Mouse (Mus musculus) hindbrain, embryonic 12.5 days (tissue): ENCODE data around the gene Rpusd3. TPM values are rescaled to one million over a fixed set of nuclear protein-coding genes. Genes with fewer than 3 reads are reported as not detected.

Experiments used
- ATAC-seq: fragments of 200-750 bp; cut with Nextera tagmentation; 2 replicates; pipeline ENCODE4 v1.8.0; 2017; ENCODE audit warnings: moderate TSS enrichment; ENCODE audit not compliant: low FRiP score
- H3K27ac ChIP-seq: fragments of 300-500 bp; sonication (generic); 2 replicates; pipeline ENCODE4 v1.5.1; 2016; ENCODE audit warnings: mild to moderate bottlenecking
- H3K27me3 ChIP-seq: fragments of 300-500 bp; sonication (generic); 2 replicates; pipeline ENCODE4 v1.6.1; 2016; ENCODE audit warnings: mild to moderate bottlenecking
- H3K36me3 ChIP-seq: fragments of 300-500 bp; sonication (generic); 2 replicates; pipeline ENCODE4 v1.6.1; 2016; ENCODE audit warnings: mild to moderate bottlenecking
- H3K4me1 ChIP-seq: fragments of 300-500 bp; sonication (generic); 2 replicates; pipeline ENCODE4 v1.6.1; 2016
- H3K4me2 ChIP-seq: fragments of 300-500 bp; sonication (generic); replicated peaks from 2 replicates; pipeline ENCODE4 v1.6.1; 2016; ENCODE audit warnings: mild to moderate bottlenecking
- H3K4me3 ChIP-seq: fragments of 300-500 bp; sonication (generic); 2 replicates; pipeline ENCODE4 v1.5.1; 2016; ENCODE audit warnings: mild to moderate bottlenecking
- H3K9ac ChIP-seq: fragments of 300-500 bp; sonication (generic); 2 replicates; pipeline ENCODE4 v1.6.1; 2016; ENCODE audit warnings: mild to moderate bottlenecking, moderate library complexity
- H3K9me3 ChIP-seq: fragments of 300-500 bp; sonication (generic); replicated peaks from 2 replicates; pipeline ENCODE4 v1.6.1; 2016; ENCODE audit warnings: mild to moderate bottlenecking
- WGBS: fragments of 180-500 bp; shearing (Covaris S2); methylation state at CpG from one replicate; pipeline ENCODE4 v1.1.7; 2016; 5-methylcytosine and 5-hydroxymethylcytosine counted together
- microRNA-seq: library from miRNA; unstranded; fragments of <30 nt; microRNA quantifications from one replicate; pipeline ENCODE4, GENCODE M21; 2017
- polyA plus RNA-seq: library from polyadenylated mRNA; unstranded; fragments of >200 nt; fragmentation: Nextera tagmentation; extraction: Ambion mirVana; gene quantifications from 2 replicates; pipeline ENCODE4 v1.2.1, GENCODE M21; 2016

Rpusd3 gene
- polyA plus RNA-seq, 1 experiment from 2014 or later: 22.0 TPM

GRCm38 (mm10) chr6:113377496-113378385, 41.4 kb downstream of the Rpusd3 start, which contains the start of the genes Tada3 and Arpc4:
Tada3 (minus strand) TSS chr6:113377883.
Arpc4 (plus strand) TSS chr6:113378115.
- peaks cover 17% of the 10 kb centered on the region for H3K4me1 ChIP-seq
- H3K4me3 ChIP-seq: peak within 1 kb of the TSS; percentile 85
- WGBS: under 1% methylated on average over 61 of the region's 61 CpGs
- ATAC-seq: peak; percentile 95
- H3K27ac ChIP-seq: peak within 1 kb of the TSS; percentile 95
- H3K4me2 ChIP-seq: peak within 1 kb of the TSS; percentile 96
- H3K27me3 ChIP-seq: no peaks in the 10 kb centered on the region
- peaks cover 53% of the 10 kb centered on the region for H3K36me3 ChIP-seq
- H3K9ac ChIP-seq: peak within 1 kb of the TSS; percentile 96
- no peaks in the 10 kb centered on the region for H3K9me3 ChIP-seq

GRCm38 (mm10) chr6:113377172-113377495, 42.0 kb downstream of the Rpusd3 start:
- peaks cover 54% of the 10 kb centered on the region for H3K36me3 ChIP-seq
- H3K4me3 ChIP-seq: peak overlapping the region; percentile 85
- no peaks in the 10 kb centered on the region for H3K27me3 ChIP-seq
- H3K4me2 ChIP-seq: peak overlapping the region; percentile 96
- 12% methylated on average over 7 of the region's 7 CpGs for WGBS
- peaks cover 17% of the 10 kb centered on the region for H3K4me1 ChIP-seq
- ATAC-seq: no peak
- H3K27ac ChIP-seq: peak overlapping the region; percentile 95
- peak overlapping the region; percentile 96 for H3K9ac ChIP-seq
- no peaks in the 10 kb centered on the region for H3K9me3 ChIP-seq

- H3K9ac ChIP-seq: no peak overlapping the region
- no peak for ATAC-seq
Measured at GRCm38 (mm10) chr6:113373491-113373890, 45.6 kb downstream of the Rpusd3 start.

GRCm38 (mm10) chr6:113370194-113370929, 48.8 kb downstream of the Rpusd3 start:
- Histone ChIP-seq H3K4me2 (no peak overlapping the region), H3K4me1 (no peaks in the 10 kb centered on the region), H3K9me3 (no peaks in the 10 kb centered on the region), H3K9ac (no peak overlapping the region), H3K36me3 (peaks cover 76% of the 10 kb centered on the region), H3K27me3 (no peaks in the 10 kb centered on the region), H3K27ac (no peak overlapping the region), H3K4me3 (no peak overlapping the region)
- 93% methylated on average over 20 of the region's 20 CpGs for WGBS
- no peak for ATAC-seq

More at GRCm38 (mm10) chr6:113373491-113373890, 45.6 kb downstream of the Rpusd3 start:
- no peaks in the 10 kb centered on the region for H3K27me3 ChIP-seq
- no peak overlapping the region for H3K27ac ChIP-seq
- H3K9me3 ChIP-seq: no peaks in the 10 kb centered on the region
- H3K4me2 ChIP-seq: no peak overlapping the region
- H3K36me3 ChIP-seq: peaks cover 72% of the 10 kb centered on the region
- H3K4me3 ChIP-seq: no peak overlapping the region
- H3K4me1 ChIP-seq: peaks cover 7% of the 10 kb centered on the region
- WGBS: 86% methylated on average over 4 of the region's 4 CpGs

GRCm38 (mm10) chr6:113368577-113368976, 50.6 kb downstream of the Rpusd3 start:
- Histone ChIP-seq H3K36me3 (peaks cover 62% of the 10 kb centered on the region), H3K9me3 (no peaks in the 10 kb centered on the region), H3K27me3 (no peaks in the 10 kb centered on the region), H3K4me1 (no peaks in the 10 kb centered on the region), H3K9ac (no peak overlapping the region), H3K4me3 (no peak overlapping the region), H3K4me2 (no peak overlapping the region), H3K27ac (no peak overlapping the region)
- WGBS: 83% methylated on average over 5 of the region's 5 CpGs
- ATAC-seq: no peak

- no peak for ATAC-seq
- Histone ChIP-seq H3K4me3 (no peak overlapping the region), H3K9me3 (no peaks in the 10 kb centered on the region), H3K27ac (no peak overlapping the region), H3K27me3 (no peaks in the 10 kb centered on the region), H3K36me3 (peaks cover 58% of the 10 kb centered on the region), H3K4me2 (no peak overlapping the region), H3K9ac (no peak overlapping the region), H3K4me1 (no peaks in the 10 kb centered on the region)
- 91% methylated on average over 7 of the region's 7 CpGs for WGBS
Measured at GRCm38 (mm10) chr6:113368124-113368523, 51.0 kb downstream of the Rpusd3 start.

- H3K27ac ChIP-seq: no peak overlapping the region
Measured at GRCm38 (mm10) chr6:113367574-113367973, 51.6 kb downstream of the Rpusd3 start.

GRCm38 (mm10) chr6:113366639-113367038, 52.5 kb downstream of the Rpusd3 start:
- Histone ChIP-seq H3K9ac (no peak overlapping the region), H3K9me3 (no peaks in the 10 kb centered on the region), H3K27me3 (no peaks in the 10 kb centered on the region), H3K4me2 (no peak overlapping the region), H3K27ac (no peak overlapping the region), H3K36me3 (peaks cover 43% of the 10 kb centered on the region), H3K4me1 (no peaks in the 10 kb centered on the region), H3K4me3 (no peak overlapping the region)
- ATAC-seq: no peak
- WGBS: 90% methylated on average over 6 of the region's 6 CpGs

More at GRCm38 (mm10) chr6:113367574-113367973, 51.6 kb downstream of the Rpusd3 start:
- Histone ChIP-seq H3K27me3 (no peaks in the 10 kb centered on the region), H3K9ac (no peak overlapping the region), H3K4me3 (no peak overlapping the region), H3K4me2 (no peak overlapping the region), H3K36me3 (peaks cover 52% of the 10 kb centered on the region), H3K9me3 (no peaks in the 10 kb centered on the region), H3K4me1 (no peaks in the 10 kb centered on the region)
- no peak for ATAC-seq
- 96% methylated on average over 1 of the region's 1 CpGs for WGBS

Small RNAs within 50 kb of the gene (microRNA-seq; reads per million reads assigned to microRNA genes)
- gene Gm24387: not detected

Other genes starting within 250 kb of the Rpusd3 start
- gene Lhfpl4, start 224.0 kb downstream of the Rpusd3 start, polyA plus RNA-seq: 41.1 and 43.0 TPM in 2 replicates
- 43.3 and 43.8 TPM in 2 replicates for gene Mtmr14, start 181.5 kb downstream of the Rpusd3 start, polyA plus RNA-seq
- gene Cpne9, start 137.0 kb downstream of the Rpusd3 start, polyA plus RNA-seq: 0.39 and 0.42 TPM in 2 replicates
- 28.2 and 28.4 TPM in 2 replicates for gene Brpf1, start 112.2 kb downstream of the Rpusd3 start, polyA plus RNA-seq
- 11.1 and 12.0 TPM in 2 replicates for gene Ogg1, start 92.4 kb downstream of the Rpusd3 start, polyA plus RNA-seq
- 72.5 and 78.4 TPM in 2 replicates for gene Camk1, start 75.4 kb downstream of the Rpusd3 start, polyA plus RNA-seq
- gene Tada3, start 41.5 kb downstream of the Rpusd3 start, polyA plus RNA-seq: 64.5 and 66.0 TPM in 2 replicates
- gene Arpc4, start 41.2 kb downstream of the Rpusd3 start, polyA plus RNA-seq: 363 and 371 TPM in 2 replicates
- 8.0 and 8.9 TPM in 2 replicates for gene Ttll3, start 30.1 kb downstream of the Rpusd3 start, polyA plus RNA-seq
- gene Cidec, start 16.4 kb upstream of the Rpusd3 start, polyA plus RNA-seq: not detected in 2 replicates
- 69.2 and 71.3 TPM in 2 replicates for gene Jagn1, start 23.2 kb upstream of the Rpusd3 start, polyA plus RNA-seq
- gene Il17re, start 39.1 kb upstream of the Rpusd3 start, polyA plus RNA-seq: 0.74 and 1.1 TPM in 2 replicates
- 5.4 and 6.0 TPM in 2 replicates for gene Il17rc, start 52.1 kb upstream of the Rpusd3 start, polyA plus RNA-seq
- 47.5 and 54.3 TPM in 2 replicates for gene Creld1, start 64.0 kb upstream of the Rpusd3 start, polyA plus RNA-seq
- 2.8 and 3.7 TPM in 2 replicates for gene Prrt3, start 82.6 kb upstream of the Rpusd3 start, polyA plus RNA-seq
- 91.6 and 94.0 TPM in 2 replicates for gene Emc3, start 112.3 kb upstream of the Rpusd3 start, polyA plus RNA-seq
- gene Fancd2, start 112.3 kb upstream of the Rpusd3 start, polyA plus RNA-seq: 8.8 and 10.4 TPM in 2 replicates
- gene Fancd2os, start 181.4 kb upstream of the Rpusd3 start, polyA plus RNA-seq: 0.22 and 0.27 TPM in 2 replicates
- 201 and 207 TPM in 2 replicates for gene Brk1, start 185.4 kb upstream of the Rpusd3 start, polyA plus RNA-seq
- gene Vhl, start 204.6 kb upstream of the Rpusd3 start, polyA plus RNA-seq: 62.7 and 63.1 TPM in 2 replicates
- gene Irak2, start 219.1 kb upstream of the Rpusd3 start, polyA plus RNA-seq: 3.2 and 3.4 TPM in 2 replicates